Mouse (Mus musculus) stomach, postnatal 0 days (tissue): ENCODE measurements at regions not wholly inside any gene's neighbourhood (a gene's known extent, or its start where the extent isn't known, plus 50 kb on each side); places are given as distances from the start of the nearest gene placed in this dataset.

Source experiments
- CTCF ChIP-seq: IDR thresholded peaks from 2 replicates; pipeline ENCODE4 v1.5.1; 2016; ENCODE audit warnings: antibody characterized with exemption, low read depth, mild to moderate bottlenecking, moderate library complexity
- EP300 ChIP-seq: optimal IDR thresholded peaks from 2 replicates; pipeline ENCODE3; 2016; ENCODE audit warnings: antibody characterized with exemption

GRCm38 (mm10) chr8:116372056-116372455 is 132.7 kb upstream of the Dynlrb2 start:
- TF ChIP-seq EP300: no peak
- TF ChIP-seq CTCF: no peak
